Mouse (Mus musculus) fibroblast of lung, adult 2 months (primary cell): ENCODE data around the gene Lyst.
A peak's percentile ranks its signal among the peaks of the same experiment; 100 is the strongest.

ENCODE experiments used
- DNase-seq: peaks from one replicate; pipeline ENCODE4 v3.0.0-alpha.2; 2011; ENCODE audit warnings: low read depth

Gene Lyst

GRCm38 (mm10) chr13:13573572-13574257 lies 16.5 kb upstream of the Lyst start:
- peak; percentile 90 for DNase-seq

- no peak for DNase-seq
These were observed 15.8 kb upstream of the Lyst start for GRCm38 (mm10) chr13:13574258-13574870.

- DNase-seq = no peak
These were observed 15.1 kb upstream of the Lyst start for GRCm38 (mm10) chr13:13575106-13575505.

- no peak for DNase-seq
These were observed 13.6 kb upstream of the Lyst start for GRCm38 (mm10) chr13:13576469-13577205.

GRCm38 (mm10) chr13:13581988-13582387 lies 8.2 kb upstream of the Lyst start:
- DNase-seq = no peak

- DNase-seq = no peak
These were observed 6.7 kb upstream of the Lyst start for GRCm38 (mm10) chr13:13583473-13583872.

GRCm38 (mm10) chr13:13587653-13588184 lies 2.5 kb upstream of the Lyst start:
- no peak for DNase-seq

- DNase-seq = no peak
These were observed 1.7 kb upstream of the Lyst start for GRCm38 (mm10) chr13:13588518-13588917.

GRCm38 (mm10) chr13:13589032-13589431 lies 1.2 kb upstream of the Lyst start:
- DNase-seq = no peak

GRCm38 (mm10) chr13:13591892-13592291 lies 1.7 kb downstream of the Lyst start:
- no peak for DNase-seq

- no peak for DNase-seq
These were observed 6.3 kb downstream of the Lyst start for GRCm38 (mm10) chr13:13596424-13597044.

- DNase-seq = no peak
These were observed 7.7 kb downstream of the Lyst start for GRCm38 (mm10) chr13:13597896-13598295.

- no peak for DNase-seq
These were observed 11.2 kb downstream of the Lyst start for GRCm38 (mm10) chr13:13601407-13601806.

GRCm38 (mm10) chr13:13606149-13606548 lies 16.0 kb downstream of the Lyst start:
- peak; percentile 60 for DNase-seq

GRCm38 (mm10) chr13:13608311-13608710 lies 18.1 kb downstream of the Lyst start:
- no peak for DNase-seq

- DNase-seq = no peak
These were observed 19.5 kb downstream of the Lyst start for GRCm38 (mm10) chr13:13609655-13610054.

- DNase-seq = peak; percentile 35
These were observed 22.7 kb downstream of the Lyst start for GRCm38 (mm10) chr13:13612882-13613281.

GRCm38 (mm10) chr13:13614235-13614634 lies 24.0 kb downstream of the Lyst start:
- DNase-seq = no peak

GRCm38 (mm10) chr13:13621456-13621855 lies 31.3 kb downstream of the Lyst start:
- DNase-seq = no peak

GRCm38 (mm10) chr13:13622565-13622964 lies 32.4 kb downstream of the Lyst start:
- DNase-seq = no peak

- DNase-seq = no peak
These were observed 43.5 kb downstream of the Lyst start for GRCm38 (mm10) chr13:13633746-13634145.

GRCm38 (mm10) chr13:13634706-13635105 lies 44.5 kb downstream of the Lyst start:
- no peak for DNase-seq
